Mouse (Mus musculus): ENCODE measurements around the gene Gpr107. TPM values are rescaled to one million over a fixed set of nuclear protein-coding genes. Genes with fewer than 3 reads are reported as not detected.
A peak's percentile ranks its signal among the peaks of the same experiment; 100 is the strongest.

Gene Gpr107
- polyA plus RNA-seq, 1 experiment from 2014 or later: 48.3 TPM

GRCm38 (mm10) chr2:31218611-31219010 lies 66.5 kb downstream of the Gpr107 start:
- no peak for ATAC-seq
- H3K9me3 ChIP-seq (ENCODE audit: control insufficient read depth): no peaks in the 10 kb centered on the region
- H3K36me3 ChIP-seq (ENCODE audit: control insufficient read depth, insufficient read depth): peaks cover 25% of the 10 kb centered on the region
- no peaks in the 10 kb centered on the region for H3K4me1 ChIP-seq (replicated peaks; ENCODE audit: control insufficient read depth, insufficient read depth, low read length)
- no peaks in the 10 kb centered on the region for H3K27me3 ChIP-seq (replicated peaks; ENCODE audit: control insufficient read depth, insufficient read depth, low read length)
- 79% methylated on average over 3 of the region's 3 CpGs for WGBS
- H3K4me2 ChIP-seq (replicated peaks; ENCODE audit: low read depth): no peak overlapping the region
- H3K9ac ChIP-seq (ENCODE audit: low read depth, low read length): no peak overlapping the region
- no peak overlapping the region for H3K4me3 ChIP-seq (ENCODE audit: low read depth, low read length)
- H3K27ac ChIP-seq (ENCODE audit: low read depth, low read length): no peak overlapping the region
- no peak for TF ChIP-seq CTCF (IDR thresholded peaks at IDR 0.05; ENCODE audit: low read depth)

- Histone ChIP-seq H3K9ac (ENCODE audit: low read depth, low read length) (no peak overlapping the region), H3K27ac (ENCODE audit: low read depth, low read length) (no peak overlapping the region), H3K4me1 (replicated peaks; ENCODE audit: control insufficient read depth, insufficient read depth, low read length) (no peaks in the 10 kb centered on the region), H3K27me3 (replicated peaks; ENCODE audit: control insufficient read depth, insufficient read depth, low read length) (no peaks in the 10 kb centered on the region), H3K9me3 (ENCODE audit: control insufficient read depth) (no peaks in the 10 kb centered on the region), H3K4me3 (ENCODE audit: low read depth, low read length) (no peak overlapping the region), H3K36me3 (ENCODE audit: control insufficient read depth, insufficient read depth) (peaks cover 17% of the 10 kb centered on the region), H3K4me2 (replicated peaks; ENCODE audit: low read depth) (no peak overlapping the region)
- no peak for ATAC-seq
- no peak for TF ChIP-seq CTCF (IDR thresholded peaks at IDR 0.05; ENCODE audit: low read depth)
- 71% methylated on average over 6 of the region's 6 CpGs for WGBS
Measured at GRCm38 (mm10) chr2:31219470-31219869, 67.4 kb downstream of the Gpr107 start.

- 63% methylated on average over 7 of the region's 7 CpGs for WGBS
- H3K27ac ChIP-seq (ENCODE audit: low read depth, low read length): no peak overlapping the region
- H3K4me3 ChIP-seq (ENCODE audit: low read depth, low read length): no peak overlapping the region
- no peak for TF ChIP-seq CTCF (IDR thresholded peaks at IDR 0.05; ENCODE audit: low read depth)
- H3K4me1 ChIP-seq (replicated peaks; ENCODE audit: control insufficient read depth, insufficient read depth, low read length): no peaks in the 10 kb centered on the region
- no peak for ATAC-seq
- H3K36me3 ChIP-seq (ENCODE audit: control insufficient read depth, insufficient read depth): peaks cover 4% of the 10 kb centered on the region
- H3K4me2 ChIP-seq (replicated peaks; ENCODE audit: low read depth): no peak overlapping the region
- H3K27me3 ChIP-seq (replicated peaks; ENCODE audit: control insufficient read depth, insufficient read depth, low read length): no peaks in the 10 kb centered on the region
- H3K9ac ChIP-seq (ENCODE audit: low read depth, low read length): no peak overlapping the region
- no peaks in the 10 kb centered on the region for H3K9me3 ChIP-seq (ENCODE audit: control insufficient read depth)
Measured at GRCm38 (mm10) chr2:31220844-31221243, 68.7 kb downstream of the Gpr107 start.

GRCm38 (mm10) chr2:31221582-31221981 lies 69.5 kb downstream of the Gpr107 start:
- H3K9me3 ChIP-seq (ENCODE audit: control insufficient read depth): no peaks in the 10 kb centered on the region
- H3K36me3 ChIP-seq (ENCODE audit: control insufficient read depth, insufficient read depth): no peaks in the 10 kb centered on the region; the same call in 1 of the 2 replicates
- H3K4me3 ChIP-seq (ENCODE audit: low read depth, low read length): no peak overlapping the region
- no peak overlapping the region for H3K9ac ChIP-seq (ENCODE audit: low read depth, low read length)
- no peaks in the 10 kb centered on the region for H3K27me3 ChIP-seq (replicated peaks; ENCODE audit: control insufficient read depth, insufficient read depth, low read length)
- no peak overlapping the region for H3K27ac ChIP-seq (ENCODE audit: low read depth, low read length)
- no peak for TF ChIP-seq CTCF (IDR thresholded peaks at IDR 0.05; ENCODE audit: low read depth)
- ATAC-seq: no peak
- no peaks in the 10 kb centered on the region for H3K4me1 ChIP-seq (replicated peaks; ENCODE audit: control insufficient read depth, insufficient read depth, low read length)
- 66% methylated on average over 5 of the region's 5 CpGs for WGBS
- H3K4me2 ChIP-seq (replicated peaks; ENCODE audit: low read depth): no peak overlapping the region

GRCm38 (mm10) chr2:31228768-31229311 lies 76.7 kb downstream of the Gpr107 start:
- peak; percentile 48 for TF ChIP-seq CTCF (IDR thresholded peaks at IDR 0.05; ENCODE audit: low read depth)
- no peaks in the 10 kb centered on the region for H3K27me3 ChIP-seq (replicated peaks; ENCODE audit: control insufficient read depth, insufficient read depth, low read length)
- 53% methylated on average over 1 of the region's 1 CpGs for WGBS
- H3K4me3 ChIP-seq (ENCODE audit: low read depth, low read length): no peak overlapping the region
- no peak for ATAC-seq
- H3K9ac ChIP-seq (ENCODE audit: low read depth, low read length): no peak overlapping the region
- no peaks in the 10 kb centered on the region for H3K9me3 ChIP-seq (ENCODE audit: control insufficient read depth)
- no peak overlapping the region for H3K4me2 ChIP-seq (replicated peaks; ENCODE audit: low read depth)
- no peak overlapping the region for H3K27ac ChIP-seq (ENCODE audit: low read depth, low read length)
- no peaks in the 10 kb centered on the region for H3K36me3 ChIP-seq (ENCODE audit: control insufficient read depth, insufficient read depth)
- H3K4me1 ChIP-seq (replicated peaks; ENCODE audit: control insufficient read depth, insufficient read depth, low read length): no peaks in the 10 kb centered on the region

- H3K4me3 ChIP-seq (ENCODE audit: low read depth, low read length): no peak overlapping the region
- H3K4me1 ChIP-seq (replicated peaks; ENCODE audit: control insufficient read depth, insufficient read depth, low read length): no peaks in the 10 kb centered on the region
- 38% methylated on average over 23 of the region's 23 CpGs for WGBS
- H3K9me3 ChIP-seq (ENCODE audit: control insufficient read depth): no peaks in the 10 kb centered on the region
- H3K27me3 ChIP-seq (replicated peaks; ENCODE audit: control insufficient read depth, insufficient read depth, low read length): peaks cover 1% of the 10 kb centered on the region; the same call in 1 of the 2 replicates
- H3K36me3 ChIP-seq (ENCODE audit: control insufficient read depth, insufficient read depth): no peaks in the 10 kb centered on the region
- ATAC-seq: peak; percentile 65
- no peak overlapping the region for H3K9ac ChIP-seq (ENCODE audit: low read depth, low read length)
- H3K4me2 ChIP-seq (replicated peaks; ENCODE audit: low read depth): peak overlapping the region; percentile 33
- peak; percentile 71 for TF ChIP-seq CTCF (IDR thresholded peaks at IDR 0.05; ENCODE audit: low read depth)
- H3K27ac ChIP-seq (ENCODE audit: low read depth, low read length): no peak overlapping the region
Measured at GRCm38 (mm10) chr2:31239203-31239696, 87.1 kb downstream of the Gpr107 start.

All from intestine, postnatal 0 days (tissue).